Mouse (Mus musculus) neural tube, embryonic 15.5 days (tissue): ENCODE results near the gene Sdad1. TPM values are rescaled to one million over a fixed set of nuclear protein-coding genes. Genes with fewer than 3 reads are reported as not detected.

ENCODE experiments used
- ATAC-seq: fragments of 200-750 bp; cut with Nextera tagmentation; 2 replicates; pipeline ENCODE4 v1.8.0; 2017; ENCODE audit warnings: mild to moderate bottlenecking, moderate TSS enrichment, moderate library complexity; ENCODE audit not compliant: low FRiP score
- H3K27ac ChIP-seq: fragments of 300-500 bp; sonication (generic); replicated peaks from 2 replicates; pipeline ENCODE4 v1.5.1; 2015; ENCODE audit warnings: mild to moderate bottlenecking, inconsistent platforms
- H3K27me3 ChIP-seq: fragments of 300-500 bp; sonication (generic); replicated peaks from 2 replicates; pipeline ENCODE4 v1.6.1; 2015; ENCODE audit warnings: inconsistent platforms
- H3K36me3 ChIP-seq: fragments of 300-500 bp; sonication (generic); 2 replicates; pipeline ENCODE4 v1.6.1; 2015; ENCODE audit warnings: inconsistent platforms
- H3K4me1 ChIP-seq: fragments of 300-500 bp; sonication (generic); 2 replicates; pipeline ENCODE4 v1.6.1; 2015; ENCODE audit warnings: inconsistent platforms
- H3K4me2 ChIP-seq: fragments of 300-500 bp; sonication (generic); 2 replicates; pipeline ENCODE4 v1.6.1; 2015; ENCODE audit warnings: inconsistent platforms, mild to moderate bottlenecking, moderate library complexity
- H3K4me3 ChIP-seq: fragments of 300-500 bp; sonication (generic); replicated peaks from 2 replicates; pipeline ENCODE4 v1.5.1; 2015; ENCODE audit warnings: mild to moderate bottlenecking, inconsistent platforms
- H3K9ac ChIP-seq: fragments of 300-500 bp; sonication (generic); replicated peaks from 2 replicates; pipeline ENCODE4 v1.6.1; 2015; ENCODE audit warnings: mild to moderate bottlenecking, inconsistent platforms
- H3K9me3 ChIP-seq: fragments of 300-500 bp; sonication (generic); replicated peaks from 2 replicates; pipeline ENCODE4 v1.6.1; 2016; ENCODE audit warnings: inconsistent platforms
- WGBS: fragments of 180-500 bp; shearing (Covaris S2); methylation state at CpG from one replicate; pipeline ENCODE4 v1.1.7; 2015; ENCODE audit warnings: mixed read lengths; 5-methylcytosine and 5-hydroxymethylcytosine counted together
- polyA plus RNA-seq: library from polyadenylated mRNA; unstranded; fragments of >200 nt; fragmentation: Nextera tagmentation; extraction: Ambion mirVana; gene quantifications from 2 replicates; pipeline ENCODE4 v1.2.1, GENCODE M21; 2015

Sdad1 gene
- polyA plus RNA-seq, 1 experiment from 2014 or later = 27.8 TPM

DNA sequence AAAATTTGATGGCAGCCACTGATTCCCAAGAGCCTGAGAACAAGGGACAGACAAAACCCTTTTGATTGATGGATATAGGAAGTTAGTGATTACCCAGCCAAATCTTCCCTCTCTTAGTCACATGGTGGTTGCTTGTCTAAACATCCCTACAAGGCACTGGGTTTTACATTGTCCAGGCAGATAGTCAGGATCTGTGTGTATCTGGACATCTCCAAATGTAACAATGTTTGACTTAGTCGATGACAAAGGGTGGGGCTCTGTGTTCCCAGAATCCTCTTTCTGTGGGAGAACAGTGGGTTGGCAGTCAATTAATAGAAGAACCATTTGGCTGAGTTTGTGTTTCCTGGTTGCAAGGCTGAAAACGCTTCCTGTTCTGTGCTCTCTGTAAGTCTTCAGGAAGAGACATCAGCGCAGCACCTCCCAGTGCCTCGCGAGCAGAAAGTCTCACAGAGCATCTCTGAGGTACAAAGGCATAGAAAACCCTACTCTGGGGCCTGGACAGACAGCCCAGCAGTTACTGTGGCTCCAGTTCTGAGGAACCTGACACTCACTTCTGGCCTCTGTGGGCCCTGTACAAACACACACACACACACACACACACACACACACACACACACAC is 75.2 kb downstream of the Sdad1 start:
- Histone ChIP-seq H3K4me2 (no peak overlapping the region), H3K27ac (no peak overlapping the region), H3K27me3 (no peaks in the 10 kb centered on the region), H3K36me3 (no peaks in the 10 kb centered on the region), H3K4me3 (no peak overlapping the region), H3K4me1 (peaks cover 2% of the 10 kb centered on the region; the same call in 1 of the 2 replicates), H3K9me3 (no peaks in the 10 kb centered on the region), H3K9ac (no peak overlapping the region)
- ATAC-seq = no peak
- WGBS = 80% methylated on average over 5 of the region's 5 CpGs

Other genes starting within 250 kb of the Sdad1 start
- gene G3bp2, start 226.8 kb downstream of the Sdad1 start, polyA plus RNA-seq = 325 and 357 TPM in 2 replicates
- gene Uso1, start 172.5 kb downstream of the Sdad1 start, polyA plus RNA-seq = 36.5 and 37.9 TPM in 2 replicates
- not detected in 2 replicates for gene U90926, start 95.1 kb downstream of the Sdad1 start, polyA plus RNA-seq
- 0.50 TPM in 1 of 2 replicates, not detected in the other for gene Ppef2, start 54.2 kb downstream of the Sdad1 start, polyA plus RNA-seq
- 20.6 and 22.7 TPM in 2 replicates for gene Naaa, start 32.3 kb downstream of the Sdad1 start, polyA plus RNA-seq
- gene Cxcl9, start 17.6 kb upstream of the Sdad1 start, polyA plus RNA-seq = 0.15 TPM in 1 of 2 replicates, not detected in the other
- gene Art3, start 21.3 kb upstream of the Sdad1 start, polyA plus RNA-seq = 9.5 and 10.6 TPM in 2 replicates
- gene Cxcl10, start 38.4 kb upstream of the Sdad1 start, polyA plus RNA-seq = 0.18 and 10.9 TPM in 2 replicates
- 49.2 and 50.6 TPM in 2 replicates for gene Nup54, start 124.7 kb upstream of the Sdad1 start, polyA plus RNA-seq
- 21.2 and 21.3 TPM in 2 replicates for gene Scarb2, start 196.4 kb upstream of the Sdad1 start, polyA plus RNA-seq
- 1.2 and 1.8 TPM in 2 replicates for gene Fam47e, start 244.6 kb upstream of the Sdad1 start, polyA plus RNA-seq